Mouse (Mus musculus) intestine, embryonic 14.5 days (tissue): ENCODE results near the gene Gm49355. TPM values are rescaled to one million over a fixed set of nuclear protein-coding genes. Genes with fewer than 3 reads are reported as not detected.
A peak's percentile ranks its signal among the peaks of the same experiment; 100 is the strongest.
"Not testable (repeated sequence)": the region's sequence is repeated elsewhere in the genome, so short reads cannot be mapped to it uniquely, and the experiment has no call there.

Source experiments
- ATAC-seq: fragments of 200-750 bp; cut with Nextera tagmentation; replicated peaks from 2 replicates; pipeline ENCODE4 v1.8.0; 2017; ENCODE audit warnings: low read depth, moderate number of reproducible peaks, moderate TSS enrichment, moderate library complexity; ENCODE audit not compliant: low FRiP score, low TSS enrichment
- DNase-seq: peaks from one replicate; pipeline ENCODE4 v3.0.0-alpha.2; 2018; ENCODE audit warnings: low spot score
- H3K27ac ChIP-seq: fragments of 300-500 bp; sonication (generic); 2 replicates; pipeline ENCODE4 v1.5.1; 2014; ENCODE audit warnings: low read depth, mild to moderate bottlenecking, control low read depth
- H3K27me3 ChIP-seq: fragments of 300-500 bp; sonication (generic); replicated peaks from 2 replicates; pipeline ENCODE4 v1.6.1; 2014; ENCODE audit warnings: low read length, control low read depth; ENCODE audit not compliant: control insufficient read depth, insufficient read depth
- H3K36me3 ChIP-seq: fragments of 300-500 bp; sonication (generic); 2 replicates; pipeline ENCODE4 v1.6.1; 2014; ENCODE audit warnings: low read length, control low read depth; ENCODE audit not compliant: control insufficient read depth, insufficient read depth
- H3K4me1 ChIP-seq: fragments of 300-500 bp; sonication (generic); replicated peaks from 2 replicates; pipeline ENCODE4 v1.6.1; 2014; ENCODE audit warnings: low read length, control low read depth, mixed read lengths; ENCODE audit not compliant: control insufficient read depth, insufficient read depth
- H3K4me2 ChIP-seq: fragments of 300-500 bp; sonication (generic); 2 replicates; pipeline ENCODE4 v1.6.1; 2014; ENCODE audit warnings: low read length
- H3K4me3 ChIP-seq: fragments of 300-500 bp; sonication (generic); 2 replicates; pipeline ENCODE4 v1.5.1; 2014; ENCODE audit warnings: low read depth, low read length, control low read depth, mixed read lengths
- H3K9ac ChIP-seq: fragments of 300-500 bp; sonication (generic); 2 replicates; pipeline ENCODE4 v1.6.1; 2014; ENCODE audit warnings: mild to moderate bottlenecking, low read length
- H3K9me3 ChIP-seq: fragments of 300-500 bp; sonication (generic); 2 replicates; pipeline ENCODE4 v1.6.1; 2016; ENCODE audit warnings: low read length, control low read depth; ENCODE audit not compliant: control insufficient read depth
- WGBS: fragments of 180-500 bp; shearing (Covaris S2); extraction: QIAGEN DNeasy Blood & Tissue Kit; methylation state at CpG from one replicate; pipeline ENCODE4 v1.1.7; 2014; 5-methylcytosine and 5-hydroxymethylcytosine counted together
- polyA plus RNA-seq: library from polyadenylated mRNA; unstranded; fragments of >200 nt; fragmentation: Nextera tagmentation; extraction: Ambion mirVana; gene quantifications from 2 replicates; pipeline ENCODE4 v1.2.1, GENCODE M21; 2014

Gene Gm49355
- polyA plus RNA-seq = 0.07 TPM in 1 of 2 replicates, not detected in the other

GRCm38 (mm10) chr14:12283641-12284040 is at the start of gene Gm49355:
TSS of gene Gm49355 (plus strand) at chr14:12283976.
- peaks cover 5% of the 10 kb centered on the region; the same call in 1 of the 2 replicates for H3K36me3 ChIP-seq
- DNase-seq (no peak), ATAC-seq (0 out of 2 replicates have a peak, but pooled peaks have one; percentile 3)
- 73% methylated on average over 6 of the region's 6 CpGs for WGBS
- no peaks in the 10 kb centered on the region for H3K9me3 ChIP-seq
- peak within 1 kb of the TSS; percentile 91 for H3K27ac ChIP-seq
- H3K4me2 ChIP-seq = peak within 1 kb of the TSS; percentile 79
- peak within 1 kb of the TSS; percentile 76 for H3K9ac ChIP-seq
- no peaks in the 10 kb centered on the region for H3K4me1 ChIP-seq
- 0 out of 2 replicates have a peak, but pooled peaks cover 2% of the 10 kb centered on the region for H3K27me3 ChIP-seq
- H3K4me3 ChIP-seq = peak within 1 kb of the TSS; percentile 63

GRCm38 (mm10) chr14:12243726-12244125 is 40.0 kb upstream of the Gm49355 start:
- 73% methylated on average over 4 of the region's 4 CpGs for WGBS
- Histone ChIP-seq H3K4me1 (no peaks in the 10 kb centered on the region), H3K27me3 (no peaks in the 10 kb centered on the region), H3K9ac (no peak overlapping the region), H3K27ac (no peak overlapping the region), H3K9me3 (no peaks in the 10 kb centered on the region), H3K36me3 (no peaks in the 10 kb centered on the region), H3K4me3 (no peak overlapping the region), H3K4me2 (no peak overlapping the region)
- ATAC-seq (no peak), DNase-seq (no peak)

- Histone ChIP-seq H3K4me1 (no peaks in the 10 kb centered on the region), H3K27ac (no peak overlapping the region), H3K4me3 (no peak overlapping the region), H3K9ac (no peak overlapping the region), H3K27me3 (0 out of 2 replicates have a peak, but pooled peaks cover 2% of the 10 kb centered on the region), H3K9me3 (no peaks in the 10 kb centered on the region), H3K4me2 (no peak overlapping the region), H3K36me3 (no peaks in the 10 kb centered on the region)
- DNase-seq (no peak), ATAC-seq (no peak)
- 59% methylated on average over 3 of the region's 3 CpGs for WGBS
These were observed 7.7 kb upstream of the Gm49355 start for GRCm38 (mm10) chr14:12276031-12276430.

- Histone ChIP-seq H3K27ac (peak within 1 kb of the TSS; percentile 91), H3K4me3 (peak within 1 kb of the TSS; percentile 63), H3K4me2 (peak within 1 kb of the TSS; percentile 79), H3K9me3 (no peaks in the 10 kb centered on the region), H3K27me3 (0 out of 2 replicates have a peak, but pooled peaks cover 2% of the 10 kb centered on the region), H3K36me3 (peaks cover 5% of the 10 kb centered on the region), H3K9ac (peak within 1 kb of the TSS; percentile 76), H3K4me1 (no peaks in the 10 kb centered on the region)
- DNase-seq = peak; percentile 94
- WGBS = under 1% methylated on average over 48 of the region's 48 CpGs
- peak; percentile 97 for ATAC-seq
These were observed 551 bp downstream of the Gm49355 start, which contains the start of gene 3830406C13Rik for GRCm38 (mm10) chr14:12284141-12284912. TSS of gene 3830406C13Rik (plus strand) at chr14:12284173.

- not testable (repeated sequence) for H3K27ac ChIP-seq, H3K36me3 ChIP-seq, H3K27me3 ChIP-seq, H3K4me3 ChIP-seq, H3K4me1 ChIP-seq, DNase-seq, H3K9me3 ChIP-seq, ATAC-seq, H3K9ac ChIP-seq, H3K4me2 ChIP-seq
These were observed 6.0 kb downstream of the Gm49355 start for GRCm38 (mm10) chr14:12289747-12290146.

GRCm38 (mm10) chr14:12296391-12296790 is 12.6 kb downstream of the Gm49355 start:
- H3K4me3 ChIP-seq = no peak overlapping the region

GRCm38 (mm10) chr14:12299171-12299570 is 15.4 kb downstream of the Gm49355 start:
- no peak overlapping the region for H3K9ac ChIP-seq
- no peak overlapping the region for H3K27ac ChIP-seq
- H3K27me3 ChIP-seq = no peaks in the 10 kb centered on the region
- H3K4me3 ChIP-seq = no peak overlapping the region
- peaks cover 22% of the 10 kb centered on the region for H3K36me3 ChIP-seq
- H3K4me2 ChIP-seq = no peak overlapping the region
- no peak for ATAC-seq
- no peaks in the 10 kb centered on the region for H3K4me1 ChIP-seq
- no peak for DNase-seq
- no peaks in the 10 kb centered on the region for H3K9me3 ChIP-seq

More at GRCm38 (mm10) chr14:12296391-12296790, 12.6 kb downstream of the Gm49355 start:
- Histone ChIP-seq H3K4me2 (no peak overlapping the region), H3K36me3 (peaks cover 15% of the 10 kb centered on the region), H3K4me1 (no peaks in the 10 kb centered on the region), H3K27me3 (no peaks in the 10 kb centered on the region), H3K9me3 (no peaks in the 10 kb centered on the region), H3K9ac (no peak overlapping the region), H3K27ac (no peak overlapping the region)
- no peak for ATAC-seq
- WGBS = 90% methylated on average over 7 of the region's 7 CpGs
- DNase-seq = no peak

- H3K4me1 ChIP-seq = no peaks in the 10 kb centered on the region
- no peak overlapping the region for H3K27ac ChIP-seq
- H3K9ac ChIP-seq = no peak overlapping the region
- H3K4me2 ChIP-seq = no peak overlapping the region
- no peaks in the 10 kb centered on the region for H3K9me3 ChIP-seq
- no peak overlapping the region for H3K4me3 ChIP-seq
- H3K27me3 ChIP-seq = no peaks in the 10 kb centered on the region
- DNase-seq (no peak), ATAC-seq (no peak)
- 83% methylated on average over 6 of the region's 6 CpGs for WGBS
- peaks cover 22% of the 10 kb centered on the region for H3K36me3 ChIP-seq
These were observed 15.9 kb downstream of the Gm49355 start for GRCm38 (mm10) chr14:12299654-12300053.

GRCm38 (mm10) chr14:12300275-12300674 is 16.5 kb downstream of the Gm49355 start:
- no peaks in the 10 kb centered on the region for H3K27me3 ChIP-seq
- H3K27ac ChIP-seq = no peak overlapping the region
- WGBS = 78% methylated on average over 4 of the region's 4 CpGs
- H3K9ac ChIP-seq = no peak overlapping the region
- H3K36me3 ChIP-seq = peaks cover 22% of the 10 kb centered on the region
- no peaks in the 10 kb centered on the region for H3K9me3 ChIP-seq
- no peak overlapping the region for H3K4me2 ChIP-seq
- DNase-seq = no peak
- ATAC-seq = no peak
- H3K4me3 ChIP-seq = no peak overlapping the region
- H3K4me1 ChIP-seq = no peaks in the 10 kb centered on the region
